Mouse (Mus musculus): ENCODE results near the gene Ripply2. TPM values are rescaled to one million over a fixed set of nuclear protein-coding genes. Genes with fewer than 3 reads are reported as not detected.

Ripply2 gene
- polyA plus RNA-seq, 1 experiment, result 10.0 TPM

GRCm38 (mm10) chr9:87027423-87028084 lies 12.2 kb downstream of the Ripply2 start:
- no peaks in the 10 kb centered on the region for H3K27me3 ChIP-seq (ENCODE audit: control insufficient read depth, insufficient read depth, low read length)
- H3K4me3 ChIP-seq (replicated peaks; ENCODE audit: insufficient read depth, low read depth, low read length), result no peak overlapping the region
- TF ChIP-seq POLR2A (IDR thresholded peaks at IDR 0.05; ENCODE audit: borderline replicate concordance, insufficient read depth, low read length), result no peak
- peak; percentile 57 for TF ChIP-seq CTCF (IDR thresholded peaks at IDR 0.05; ENCODE audit: borderline replicate concordance, insufficient read depth, low read depth, low read length)
- no peaks in the 10 kb centered on the region; the same call in 1 of the 2 replicates for H3K4me1 ChIP-seq (ENCODE audit: control insufficient read depth, insufficient read depth, low read length)
- H3K27ac ChIP-seq (ENCODE audit: insufficient read depth, low read length), result no peak overlapping the region
- peak; percentile 64 to 65 for DNase-seq
- 39% methylated on average over 8 of the region's 8 CpGs for WGBS

DNA sequence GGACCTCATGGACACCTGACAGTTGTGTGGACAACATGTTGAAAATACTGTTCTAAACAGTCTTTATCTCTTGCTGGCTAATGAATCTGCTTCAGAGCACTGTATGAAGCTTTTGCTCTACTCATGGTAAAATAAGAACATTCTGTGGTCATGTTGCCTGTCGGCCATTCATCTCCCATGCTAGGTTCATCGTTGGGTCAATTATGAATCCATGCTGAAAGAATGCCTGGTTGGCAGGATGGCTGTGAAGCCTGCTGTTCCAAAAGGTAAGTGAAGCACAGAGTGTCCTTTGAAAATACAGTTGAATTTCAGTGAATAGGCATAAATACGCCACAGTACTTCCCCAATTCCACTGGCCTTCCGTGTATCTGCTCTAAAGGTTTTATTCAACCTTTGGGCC lies 16.9 kb downstream of the Ripply2 start:
- Histone ChIP-seq H3K4me1 (ENCODE audit: control insufficient read depth, insufficient read depth, low read length) (no peaks in the 10 kb centered on the region; the same call in 1 of the 2 replicates), H3K27ac (ENCODE audit: insufficient read depth, low read length) (no peak overlapping the region), H3K27me3 (ENCODE audit: control insufficient read depth, insufficient read depth, low read length) (no peaks in the 10 kb centered on the region), H3K4me3 (replicated peaks; ENCODE audit: insufficient read depth, low read depth, low read length) (no peak overlapping the region)
- DNase-seq, result no peak
- no peak for TF ChIP-seq POLR2A (IDR thresholded peaks at IDR 0.05; ENCODE audit: borderline replicate concordance, insufficient read depth, low read length)
- no peak for TF ChIP-seq CTCF (IDR thresholded peaks at IDR 0.05; ENCODE audit: borderline replicate concordance, insufficient read depth, low read depth, low read length)
- WGBS, result 46% methylated on average over 4 of the region's 4 CpGs

DNA sequence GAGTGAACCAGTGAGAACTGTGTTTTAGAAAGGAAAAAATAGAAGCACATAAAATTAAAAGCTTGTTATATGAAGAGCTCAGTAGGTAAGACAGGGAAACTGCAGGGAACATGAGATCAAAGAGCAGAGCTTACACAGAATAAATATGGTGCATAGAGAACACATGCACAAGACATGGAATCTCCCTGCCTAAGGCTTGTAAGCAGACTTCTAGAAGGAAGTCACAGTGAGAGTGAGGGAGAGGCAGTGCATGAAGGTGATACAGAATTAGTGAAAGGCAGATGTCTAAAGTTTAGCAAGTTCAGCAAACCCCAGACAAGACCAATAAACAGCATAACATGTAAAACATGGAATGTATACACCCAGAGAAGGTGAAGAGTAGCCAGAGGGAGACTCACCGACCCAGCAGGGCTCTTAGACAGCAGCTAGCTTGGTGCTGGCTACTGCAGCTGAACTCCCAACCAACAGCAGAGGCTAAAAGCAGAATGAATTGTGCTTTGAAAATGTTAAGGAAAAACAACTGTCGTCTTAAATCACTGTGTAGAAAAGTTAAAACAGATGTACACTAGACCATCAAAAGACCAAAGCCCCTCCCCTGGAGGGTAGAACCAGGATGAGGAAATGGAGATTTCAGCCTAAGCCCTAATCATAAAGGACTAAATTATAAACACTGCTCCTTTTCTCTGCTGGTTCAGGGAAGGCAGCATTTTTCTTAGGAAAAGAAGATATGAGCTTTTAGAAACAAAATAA lies 19.7 kb downstream of the Ripply2 start:
- TF ChIP-seq POLR2A (IDR thresholded peaks at IDR 0.05; ENCODE audit: borderline replicate concordance, insufficient read depth, low read length), result no peak
- no peak for TF ChIP-seq CTCF (IDR thresholded peaks at IDR 0.05; ENCODE audit: borderline replicate concordance, insufficient read depth, low read depth, low read length)
- 83% methylated on average over 2 of the region's 2 CpGs for WGBS

DNA sequence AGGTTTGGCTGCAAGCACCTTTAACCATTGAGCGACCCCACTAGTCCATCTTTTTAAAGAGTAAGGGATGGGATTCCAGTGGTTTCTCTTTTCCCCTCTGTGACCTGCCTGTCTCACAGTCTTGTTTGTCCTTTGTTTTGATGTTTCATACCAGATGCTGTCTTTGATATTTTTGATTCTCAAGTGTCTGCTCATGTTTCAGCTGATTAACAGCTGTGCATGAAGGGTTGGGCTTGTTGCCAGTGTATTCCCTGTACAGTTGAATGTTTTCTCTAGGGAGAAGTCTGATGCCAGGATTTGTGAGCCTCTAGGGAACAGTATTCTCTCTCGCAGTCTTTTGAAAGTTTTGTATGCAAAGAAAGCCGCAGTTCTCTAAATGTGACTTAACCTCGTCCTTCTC lies 34.1 kb downstream of the Ripply2 start:
- H3K4me1 ChIP-seq (ENCODE audit: control insufficient read depth, insufficient read depth, low read length), result no peaks in the 10 kb centered on the region
- no peak for TF ChIP-seq POLR2A (IDR thresholded peaks at IDR 0.05; ENCODE audit: borderline replicate concordance, insufficient read depth, low read length)
- no peak for TF ChIP-seq CTCF (IDR thresholded peaks at IDR 0.05; ENCODE audit: borderline replicate concordance, insufficient read depth, low read depth, low read length)
- H3K4me3 ChIP-seq (replicated peaks; ENCODE audit: insufficient read depth, low read depth, low read length), result no peak overlapping the region
- H3K27me3 ChIP-seq (ENCODE audit: control insufficient read depth, insufficient read depth, low read length), result no peaks in the 10 kb centered on the region
- no peak for DNase-seq
- H3K27ac ChIP-seq (ENCODE audit: insufficient read depth, low read length), result no peak overlapping the region
- 53% methylated on average over 4 of the region's 4 CpGs for WGBS

More for the DNA sequence above, 19.7 kb downstream of the Ripply2 start:
- H3K4me3 ChIP-seq (replicated peaks; ENCODE audit: insufficient read depth, low read depth, low read length), result no peak overlapping the region
- H3K4me1 ChIP-seq (ENCODE audit: control insufficient read depth, insufficient read depth, low read length), result no peaks in the 10 kb centered on the region
- H3K27me3 ChIP-seq (ENCODE audit: control insufficient read depth, insufficient read depth, low read length), result no peaks in the 10 kb centered on the region
- no peak overlapping the region for H3K27ac ChIP-seq (ENCODE audit: insufficient read depth, low read length)
- no peak for DNase-seq

GRCm38 (mm10) chr9:87055547-87056235 lies 40.4 kb downstream of the Ripply2 start:
- Histone ChIP-seq H3K4me1 (ENCODE audit: control insufficient read depth, insufficient read depth, low read length) (no peaks in the 10 kb centered on the region), H3K27me3 (ENCODE audit: control insufficient read depth, insufficient read depth, low read length) (no peaks in the 10 kb centered on the region), H3K4me3 (replicated peaks; ENCODE audit: insufficient read depth, low read depth, low read length) (no peak overlapping the region), H3K27ac (ENCODE audit: insufficient read depth, low read length) (no peak overlapping the region)
- DNase-seq, result no peak
- TF ChIP-seq POLR2A (IDR thresholded peaks at IDR 0.05; ENCODE audit: borderline replicate concordance, insufficient read depth, low read length), result no peak
- TF ChIP-seq CTCF (IDR thresholded peaks at IDR 0.05; ENCODE audit: borderline replicate concordance, insufficient read depth, low read depth, low read length), result no peak
- WGBS, result 86% methylated on average over 11 of the region's 11 CpGs

- no peak for TF ChIP-seq POLR2A (IDR thresholded peaks at IDR 0.05; ENCODE audit: borderline replicate concordance, insufficient read depth, low read length)
- no peak for TF ChIP-seq CTCF (IDR thresholded peaks at IDR 0.05; ENCODE audit: borderline replicate concordance, insufficient read depth, low read depth, low read length)
These were observed 47.0 kb downstream of the Ripply2 start for GRCm38 (mm10) chr9:87062337-87062736.

DNA sequence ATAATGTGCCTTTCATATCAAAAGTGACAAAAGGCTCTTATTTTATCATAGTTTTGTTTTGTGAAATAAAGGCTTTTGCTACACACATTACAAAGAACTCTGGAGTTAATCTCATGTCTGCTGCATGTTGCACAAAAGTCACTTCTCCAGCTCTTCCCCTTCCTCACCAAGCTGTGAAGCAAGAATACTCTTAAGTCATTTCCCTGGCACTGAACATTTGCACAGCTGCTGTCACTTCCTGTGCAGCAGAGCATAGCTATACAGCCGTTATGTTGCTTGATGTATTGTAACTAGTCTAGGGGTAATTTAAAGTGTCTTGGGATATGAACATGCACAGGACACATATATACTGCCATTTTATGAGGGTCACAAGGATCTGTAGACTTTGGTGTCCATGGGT lies 52.8 kb downstream of the Ripply2 start:
- Histone ChIP-seq H3K27ac (ENCODE audit: insufficient read depth, low read length) (no peak overlapping the region), H3K27me3 (ENCODE audit: control insufficient read depth, insufficient read depth, low read length) (no peaks in the 10 kb centered on the region), H3K4me1 (ENCODE audit: control insufficient read depth, insufficient read depth, low read length) (no peaks in the 10 kb centered on the region), H3K4me3 (replicated peaks; ENCODE audit: insufficient read depth, low read depth, low read length) (no peak overlapping the region)
- DNase-seq, result no peak
- TF ChIP-seq POLR2A (IDR thresholded peaks at IDR 0.05; ENCODE audit: borderline replicate concordance, insufficient read depth, low read length) (no peak), CTCF (IDR thresholded peaks at IDR 0.05; ENCODE audit: borderline replicate concordance, insufficient read depth, low read depth, low read length) (no peak)
- WGBS, result 62% methylated on average over 1 of the region's 1 CpGs

More at GRCm38 (mm10) chr9:87062337-87062736, 47.0 kb downstream of the Ripply2 start:
- DNase-seq, result no peak
- H3K27me3 ChIP-seq (ENCODE audit: control insufficient read depth, insufficient read depth, low read length), result no peaks in the 10 kb centered on the region
- WGBS, result 77% methylated on average over 5 of the region's 5 CpGs
- H3K4me1 ChIP-seq (ENCODE audit: control insufficient read depth, insufficient read depth, low read length), result no peaks in the 10 kb centered on the region
- H3K27ac ChIP-seq (ENCODE audit: insufficient read depth, low read length), result no peak overlapping the region
- H3K4me3 ChIP-seq (replicated peaks; ENCODE audit: insufficient read depth, low read depth, low read length), result no peak overlapping the region

Other genes starting within 250 kb of the Ripply2 start
- 234 and 267 TPM in 2 replicates for gene Snap91, start 134.9 kb upstream of the Ripply2 start, polyA plus RNA-seq (2012; rRNA removed)
- 33.6 and 34.3 TPM in 2 replicates for gene Cyb5r4, start 6.5 kb downstream of the Ripply2 start, polyA plus RNA-seq (2012; rRNA removed)
- gene Mrap2, start 128.8 kb downstream of the Ripply2 start, polyA plus RNA-seq (2012; rRNA removed), result 14.2 and 17.7 TPM in 2 replicates
- gene Cep162, start 240.0 kb downstream of the Ripply2 start, polyA plus RNA-seq (2012; rRNA removed), result 5.2 and 5.5 TPM in 2 replicates